Mouse (Mus musculus): ENCODE results near the gene Agt.

DNA sequence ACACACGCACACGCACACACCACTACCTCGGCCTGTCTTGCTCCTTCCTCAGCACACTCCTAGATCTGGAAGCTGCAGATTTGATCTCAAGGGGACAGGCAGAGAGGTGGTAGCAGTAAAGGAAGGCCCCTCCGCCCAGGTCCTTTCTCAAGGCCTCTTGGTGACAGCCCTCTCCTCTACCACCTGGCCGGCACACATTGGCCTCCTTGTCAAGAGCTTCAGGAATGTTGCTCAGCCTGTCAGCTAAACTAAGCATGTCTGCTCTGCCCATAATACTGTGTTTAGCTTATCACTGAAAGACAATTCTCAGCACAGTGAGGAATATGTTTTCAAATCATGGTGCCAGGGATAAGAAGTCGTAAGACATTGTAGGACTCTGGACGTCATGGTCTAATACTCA is 13.3 kb downstream of the Agt start:
- TF ChIP-seq POLR2A (IDR thresholded peaks at IDR 0.05; ENCODE audit: control insufficient read depth, low read depth, low read length) (no peak), CTCF (IDR thresholded peaks at IDR 0.05; ENCODE audit: control insufficient read depth, insufficient read depth, insufficient replicate concordance, low read depth, low read length) (no peak)
